Mouse (Mus musculus) frontal cortex, adult 2 months (tissue): ENCODE data around the gene Mdfi. TPM values are rescaled to one million over a fixed set of nuclear protein-coding genes. Genes with fewer than 3 reads are reported as not detected.
A peak's percentile ranks its signal among the peaks of the same experiment; 100 is the strongest.

Experiments
- DNase-seq, 2 experiments: peaks; one replicate each; pipeline ENCODE4 v3.0.0; 2022; ENCODE audit warnings: low spot score in 1 of 2; ENCODE audit errors: extremely low spot score in 1 of 2
- polyA plus RNA-seq: library from polyadenylated mRNA; depleted of rRNA; stranded (reverse); fragments of >200 nt; gene quantifications from 2 replicates; pipeline ENCODE4 v1.2.3, GENCODE M21; 2012

Gene Mdfi
- polyA plus RNA-seq, 1 experiment = 3.8 TPM

DNA sequence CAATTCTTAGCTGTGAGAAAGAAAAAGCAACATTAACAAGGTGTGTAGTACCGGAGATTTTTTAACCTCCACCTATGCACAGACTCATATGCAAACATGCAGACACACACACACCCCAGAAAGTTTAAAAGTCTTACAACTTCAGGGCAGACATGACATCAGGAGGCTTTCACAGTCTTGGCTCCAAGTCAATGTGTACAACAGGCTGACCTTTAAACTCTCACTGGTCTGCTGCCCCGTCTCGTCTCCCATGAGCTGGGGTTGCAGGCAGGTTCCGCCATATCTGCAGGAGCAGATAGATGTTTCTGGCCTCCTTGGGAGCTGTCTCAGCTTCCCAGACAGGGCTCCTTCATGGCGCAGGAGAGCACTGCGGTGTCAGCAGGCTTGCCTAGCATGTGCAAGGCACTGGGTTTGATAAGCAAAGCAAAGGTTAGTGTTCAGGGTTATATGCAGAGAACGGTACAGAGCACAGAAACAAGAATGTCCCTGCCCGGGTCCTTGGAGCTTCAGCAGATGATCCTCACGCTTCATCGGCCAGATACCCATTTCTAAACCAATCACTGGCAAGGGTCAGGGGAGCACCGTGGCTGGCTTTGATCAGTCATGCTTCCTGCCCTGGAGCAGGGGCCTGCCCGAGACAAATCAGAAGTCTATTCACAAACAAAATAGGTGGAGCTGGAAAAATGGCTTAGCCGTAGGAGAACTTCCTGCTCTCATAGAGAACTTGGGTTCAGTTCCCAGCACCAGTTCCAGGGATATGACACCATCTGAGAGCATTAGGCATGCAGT, 29.2 kb downstream of the Mdfi start:
- no peak for DNase-seq

DNA sequence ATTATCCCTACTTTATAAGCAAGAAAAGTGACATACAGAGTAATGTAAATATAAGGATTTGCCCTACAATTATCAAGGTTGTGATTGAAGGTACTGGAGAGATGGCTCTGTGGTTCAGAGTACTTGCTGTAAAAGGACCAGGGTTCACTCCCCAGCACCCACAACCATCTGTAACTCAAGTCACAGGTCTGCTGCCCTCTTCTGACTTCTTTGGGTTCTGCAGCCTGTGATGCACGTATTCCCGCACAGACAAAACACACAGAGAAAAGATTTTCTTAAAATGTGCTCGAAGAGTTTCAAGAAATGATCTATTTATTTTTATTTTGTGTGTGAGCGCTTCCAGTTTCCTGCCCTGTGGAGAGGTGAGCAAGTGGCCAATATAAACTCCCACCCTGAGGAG, 30.8 kb downstream of the Mdfi start:
- DNase-seq = no peak

DNA sequence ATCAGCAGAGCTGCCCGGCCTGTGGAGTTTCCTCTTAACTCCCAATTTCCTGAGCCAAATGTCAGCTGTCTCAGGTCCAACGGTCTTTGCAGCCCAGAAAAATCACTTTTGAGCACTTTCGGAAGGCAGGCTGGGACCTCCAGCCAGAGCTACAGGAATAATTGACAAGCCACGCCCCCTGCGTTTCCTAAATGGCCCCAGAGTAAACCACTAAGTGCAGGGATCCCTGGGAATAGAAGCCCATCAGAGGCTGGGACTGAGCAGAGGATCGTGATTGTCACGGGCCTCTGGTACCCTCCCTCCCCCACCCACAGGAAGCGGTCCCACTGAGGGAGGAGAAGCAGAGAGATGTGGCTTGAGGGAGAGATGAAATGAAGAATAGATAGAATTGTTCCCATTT, 31.7 kb downstream of the Mdfi start:
- DNase-seq = no peak

DNA sequence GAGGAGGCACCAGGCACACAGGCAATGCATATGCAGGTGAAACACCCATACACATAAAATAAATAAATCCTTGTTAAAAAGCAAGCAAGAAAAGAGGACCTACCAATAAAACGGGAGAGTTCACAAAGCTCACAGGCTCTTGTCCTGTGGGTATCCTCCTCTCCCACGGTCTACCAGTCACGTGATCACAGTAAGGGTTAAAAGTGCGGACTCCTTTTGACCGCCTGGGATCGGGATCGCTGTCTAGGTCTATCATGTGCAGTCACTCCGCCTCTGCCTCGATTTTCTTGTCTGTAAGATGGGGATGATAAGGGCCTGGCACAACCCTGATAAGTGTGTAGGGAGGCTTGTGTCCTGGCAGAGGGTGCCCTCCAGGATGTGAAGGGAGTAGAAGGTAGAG, 37.1 kb downstream of the Mdfi start:
- no peak for DNase-seq

DNA sequence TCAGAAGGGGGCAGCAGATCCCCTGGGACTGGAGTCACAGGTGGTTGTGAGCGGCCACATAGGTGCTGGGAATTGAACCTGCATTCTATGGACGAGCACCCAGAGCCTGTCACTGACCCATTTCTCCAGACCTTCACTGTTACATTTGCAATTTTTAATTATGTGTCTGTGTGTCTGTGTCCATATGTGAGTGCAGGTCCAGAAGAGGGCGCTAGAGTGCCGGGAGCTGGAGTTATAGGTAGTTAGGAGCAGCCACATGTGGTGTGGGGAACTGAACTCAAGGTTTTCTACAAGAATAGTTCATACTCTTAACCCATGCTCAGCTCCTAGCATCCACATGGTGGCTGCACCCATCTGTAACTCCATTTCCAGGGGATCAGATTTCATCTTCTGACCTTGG, 37.5 kb downstream of the Mdfi start:
- no peak for DNase-seq

DNA sequence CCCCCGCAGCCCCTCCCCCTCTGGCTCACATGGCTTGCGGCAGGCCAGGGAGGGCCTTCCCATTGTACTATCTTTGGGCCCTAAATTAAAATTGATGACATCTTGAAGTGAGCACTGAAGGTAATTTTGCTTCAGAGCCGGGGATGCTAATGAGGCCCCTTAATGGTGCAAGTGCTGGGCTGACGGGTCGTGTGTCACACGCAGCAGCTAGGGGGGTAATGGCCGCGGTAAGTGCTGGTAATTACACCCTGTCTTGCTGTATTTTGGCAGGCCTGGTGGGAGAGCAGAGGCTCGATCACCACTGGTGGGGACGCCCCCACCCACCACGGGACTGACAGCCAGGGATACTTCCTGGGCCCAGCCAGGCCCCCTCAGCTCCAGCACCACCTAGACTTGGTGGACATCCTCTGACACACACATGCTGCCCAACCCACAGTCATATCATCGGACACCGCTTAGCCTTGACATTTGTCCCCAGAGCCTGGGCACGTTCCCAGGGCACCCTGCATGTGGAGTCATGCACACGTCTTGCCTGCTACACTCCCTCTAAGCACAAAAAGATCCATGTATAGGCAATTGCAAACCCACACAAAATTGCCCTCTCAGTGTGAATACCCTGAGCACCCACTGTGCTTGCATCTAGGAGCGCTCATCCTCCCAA, 38.2 kb downstream of the Mdfi start:
- DNase-seq = no peak

DNA sequence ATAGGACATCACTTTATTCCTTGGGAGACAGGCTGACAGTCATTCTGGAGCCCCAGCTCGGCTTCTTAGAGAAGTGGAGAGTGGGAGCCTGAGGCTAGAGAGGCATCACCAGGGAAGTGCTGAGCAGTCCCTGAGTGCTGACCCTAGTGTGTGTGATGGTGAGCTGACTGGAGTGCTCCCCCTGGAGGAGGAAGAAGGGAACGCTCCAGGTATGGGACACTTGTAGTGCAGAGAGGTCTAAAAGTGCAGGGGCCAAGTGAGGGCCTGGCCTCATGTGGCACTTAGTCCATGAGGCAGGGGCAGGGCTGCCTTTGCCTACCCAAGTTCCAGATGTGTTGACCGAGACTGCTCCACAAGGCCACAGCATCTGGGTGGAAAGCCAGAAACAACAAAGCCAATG, 39.0 kb downstream of the Mdfi start:
- peak in 1 of 2 experiments; percentile 43 for DNase-seq

DNA sequence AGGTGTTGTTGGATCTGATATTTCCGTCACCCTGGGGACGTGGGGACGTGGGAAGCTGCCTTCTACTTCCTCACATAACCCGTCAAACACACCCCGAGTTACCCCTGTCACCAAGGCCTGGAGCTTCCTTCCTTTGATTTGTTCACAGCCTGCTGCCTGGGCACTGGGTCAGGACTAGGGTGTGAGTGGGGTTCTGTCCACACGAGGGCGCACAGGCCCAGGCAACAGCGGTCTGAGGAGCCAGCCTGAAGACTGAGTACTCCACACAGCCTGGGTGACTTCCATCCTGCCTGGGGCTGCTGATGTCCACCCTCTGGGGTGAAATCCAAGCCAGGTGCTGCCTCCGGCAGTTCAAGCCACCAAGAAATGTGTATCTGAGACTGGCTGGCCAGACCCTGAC, 41.1 kb downstream of the Mdfi start:
- DNase-seq = peak; percentile 50 to 91

DNA sequence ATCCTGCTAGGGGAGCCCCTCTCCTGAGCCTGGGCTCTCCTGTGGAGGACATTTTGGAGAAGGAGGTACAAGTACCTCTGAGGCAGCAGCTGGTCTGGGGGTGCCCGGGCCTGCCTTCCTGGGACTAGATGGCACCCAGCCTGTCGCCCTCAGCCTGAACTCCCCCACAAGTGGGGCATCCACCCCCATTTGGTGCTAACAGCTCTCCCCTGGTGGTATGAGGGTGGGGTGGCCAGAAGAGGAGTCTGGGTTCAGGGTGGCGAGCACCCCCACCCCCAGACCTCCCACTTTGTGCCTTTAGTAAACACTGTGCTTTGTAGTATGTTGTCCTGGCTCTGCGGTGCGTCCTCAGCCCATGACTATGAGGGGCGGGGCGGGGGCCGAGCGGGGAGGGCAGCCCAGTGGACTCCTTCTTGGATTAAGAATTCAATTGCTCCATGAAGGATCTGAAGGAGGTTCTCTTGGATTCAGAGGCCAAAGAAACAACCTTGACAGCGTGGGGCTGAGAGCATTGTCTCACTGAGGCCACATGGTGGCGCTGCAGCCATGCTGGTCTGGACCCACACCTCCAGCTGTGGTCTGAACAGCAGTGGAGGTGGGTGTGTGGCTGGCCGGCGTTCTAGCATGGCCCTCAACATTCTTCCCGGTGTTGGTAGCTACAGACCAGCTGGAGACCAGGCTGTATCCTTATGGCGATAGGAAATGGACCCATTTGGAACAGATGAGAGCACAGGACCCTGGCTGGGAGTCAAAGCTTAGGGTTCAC, 42.2 kb downstream of the Mdfi start:
- DNase-seq = peak; percentile 39 to 67

DNA sequence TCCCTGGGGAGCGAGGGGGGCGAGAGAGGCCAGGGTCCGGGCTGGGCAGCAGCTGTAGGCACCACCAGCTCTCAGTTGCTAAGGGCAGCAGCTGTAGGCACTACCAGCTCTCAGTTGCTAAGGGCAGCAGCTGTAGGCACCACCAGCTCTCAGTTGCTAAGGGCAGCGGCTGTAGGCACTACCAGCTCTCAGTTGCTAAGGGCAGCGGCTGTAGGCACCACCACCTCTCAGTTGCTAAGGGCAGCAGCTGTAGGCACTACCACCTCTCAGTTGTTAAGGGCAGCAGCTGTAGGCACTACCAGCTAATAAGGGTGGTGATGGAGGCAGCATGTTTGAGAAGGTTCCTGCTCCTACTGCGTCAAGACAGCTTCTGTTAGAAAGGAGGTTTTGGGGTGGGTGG, 45.5 kb downstream of the Mdfi start:
- no peak for DNase-seq

DNA sequence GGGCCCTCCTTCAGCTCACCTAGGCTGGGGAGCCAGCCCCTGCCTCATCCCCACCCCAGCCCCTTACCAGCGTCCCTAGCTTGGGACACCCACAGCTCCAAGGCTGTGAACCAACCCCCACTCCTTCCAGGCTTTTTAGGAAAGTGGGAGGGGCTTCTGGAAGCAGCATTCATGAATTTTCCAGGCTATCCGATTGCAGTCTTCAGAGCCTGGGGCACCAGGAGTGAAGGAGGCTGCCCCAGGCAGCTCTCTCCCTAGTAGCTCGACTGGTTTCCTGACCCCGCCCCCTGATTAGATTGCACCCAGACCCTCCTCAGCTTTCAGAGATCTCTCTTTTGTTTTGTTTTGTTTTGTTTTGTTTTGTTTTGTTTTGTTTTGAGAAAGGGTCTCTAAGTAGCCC, 46.2 kb downstream of the Mdfi start:
- no peak for DNase-seq

DNA sequence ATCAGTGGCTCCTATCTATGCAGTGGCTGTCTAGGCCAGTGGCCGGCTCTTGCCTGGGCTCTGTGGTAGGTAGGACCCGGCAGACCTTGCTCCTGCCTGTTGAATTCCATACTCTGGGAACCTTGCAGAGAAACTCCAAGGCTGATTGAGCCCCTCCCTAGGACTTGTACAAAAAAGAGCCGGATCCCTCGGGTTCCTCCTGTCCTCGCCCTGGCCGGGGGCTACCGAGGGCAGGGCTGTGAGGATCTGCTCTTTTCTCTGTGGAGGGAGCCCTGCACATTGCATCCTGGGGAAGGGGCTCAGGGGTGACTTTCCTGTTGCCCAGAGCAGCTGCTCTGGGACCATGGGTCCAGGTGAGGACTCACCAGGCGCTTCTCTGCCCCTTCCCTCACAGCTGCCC, 46.9 kb downstream of the Mdfi start:
- DNase-seq = no peak

DNA sequence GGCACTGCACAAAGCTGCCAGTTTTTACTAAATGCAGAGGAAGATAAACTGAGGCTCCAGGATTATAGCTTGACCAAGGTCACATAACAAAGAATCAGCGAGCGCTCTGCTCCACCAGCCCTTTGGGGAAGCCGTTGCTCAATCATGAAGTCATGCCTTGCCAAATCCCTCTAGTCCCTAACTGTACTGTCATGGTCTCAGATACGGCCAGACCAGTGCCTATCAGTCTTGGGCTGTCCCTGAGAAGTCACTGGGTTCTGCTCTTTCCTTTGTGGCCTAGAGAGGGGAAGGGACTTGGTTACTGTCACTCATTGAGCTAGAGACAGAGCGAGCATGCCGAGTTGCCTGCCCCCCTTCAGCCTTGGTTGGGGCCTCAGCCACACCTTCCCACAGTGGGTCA, 50.1 kb downstream of the Mdfi start:
- DNase-seq = no peak

DNA sequence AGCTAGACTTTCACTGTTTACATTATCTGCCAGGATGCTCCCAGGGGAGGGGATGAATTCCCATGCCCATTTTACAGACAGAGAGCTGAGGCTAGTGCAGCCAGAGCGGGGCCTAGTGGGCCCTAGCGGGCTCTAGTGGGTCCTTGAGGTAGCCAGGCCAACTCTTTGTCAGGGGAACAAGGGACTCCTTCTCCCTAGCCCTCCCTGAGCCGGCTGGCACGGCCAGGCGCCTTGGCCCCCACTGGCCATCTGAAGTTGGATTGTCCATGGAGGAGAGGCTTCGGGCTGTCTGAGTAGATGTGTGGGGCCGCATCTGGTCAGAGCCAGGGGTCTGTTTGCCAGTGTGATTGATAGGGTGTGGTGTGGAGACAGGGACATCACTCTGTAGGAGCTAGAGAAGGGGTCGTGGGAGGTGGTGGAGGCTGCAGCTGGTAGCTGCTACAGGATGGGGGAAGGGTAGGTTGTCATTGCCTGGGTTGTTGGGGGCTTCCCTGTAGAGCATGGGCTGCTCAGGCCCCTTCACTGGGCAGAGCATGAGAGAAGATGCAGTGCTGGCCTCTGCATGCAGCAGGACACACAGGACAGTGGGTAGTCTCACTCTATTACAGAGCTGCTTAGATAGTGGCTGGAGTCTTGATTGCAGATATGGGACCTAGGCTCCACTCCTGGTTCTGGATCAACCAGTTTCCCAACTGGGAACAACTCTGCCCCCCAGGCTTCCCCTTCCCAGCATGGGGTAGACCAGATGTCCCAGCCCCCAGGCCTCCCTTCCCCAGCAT, 50.9 kb downstream of the Mdfi start:
- DNase-seq = no peak

DNA sequence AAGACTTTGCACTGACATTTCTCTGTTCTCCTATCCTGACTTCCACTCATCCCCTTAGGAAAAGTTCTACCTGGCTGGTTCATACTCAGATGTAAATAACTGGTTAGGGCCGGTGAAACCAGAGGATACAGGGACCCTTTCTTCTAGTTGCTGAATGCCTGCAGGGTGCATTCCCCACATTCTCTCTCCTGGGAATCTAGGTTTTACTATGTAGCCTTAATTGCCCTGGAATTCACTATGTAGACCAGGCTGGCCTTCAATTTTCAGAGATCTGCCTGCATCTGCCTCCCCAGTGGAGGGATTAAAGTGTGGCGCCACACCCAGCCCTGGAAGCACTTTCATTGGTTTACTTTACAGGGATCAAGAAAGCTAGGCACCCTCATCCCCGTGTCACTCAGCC, 52.0 kb downstream of the Mdfi start:
- DNase-seq = no peak

DNA sequence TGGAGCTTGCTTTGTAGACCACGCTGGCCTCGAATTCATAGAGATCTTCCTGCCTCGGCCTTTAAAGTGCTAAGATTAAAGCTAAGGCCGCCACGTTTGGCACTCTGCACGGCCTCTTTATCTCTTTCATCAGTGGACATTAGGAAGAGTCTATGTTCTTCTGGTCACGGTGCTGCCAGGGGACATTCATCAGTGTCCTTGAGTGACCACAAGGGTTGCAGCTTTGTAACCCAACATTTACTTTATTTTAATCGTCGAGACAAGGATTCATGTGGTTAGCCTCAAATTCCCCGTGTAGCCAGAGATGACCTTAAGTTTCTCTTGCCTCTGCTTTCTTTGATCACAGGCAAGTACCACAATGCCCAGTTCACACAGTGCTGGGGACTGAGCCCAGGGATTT, 54.0 kb downstream of the Mdfi start:
- DNase-seq = no peak

DNA sequence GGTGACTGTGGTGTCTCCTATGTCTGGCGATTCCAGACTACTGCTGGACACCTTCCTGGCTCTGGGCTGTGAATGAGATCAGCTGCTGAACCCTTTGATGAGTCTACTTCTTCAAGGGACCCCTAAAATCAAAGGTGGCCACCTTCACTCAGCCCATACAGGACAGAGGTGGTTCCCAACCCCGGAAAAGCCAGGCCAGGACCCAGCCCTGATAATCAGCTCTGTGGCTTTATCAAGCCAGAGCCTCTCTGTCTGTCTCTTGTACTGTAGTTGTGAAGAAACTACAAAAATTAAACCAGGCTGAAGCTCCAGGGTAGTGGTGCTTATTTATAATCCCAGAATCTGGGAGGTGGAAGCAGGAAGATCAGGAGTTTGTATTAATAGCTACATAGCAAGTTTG, 57.4 kb downstream of the Mdfi start:
- no peak for DNase-seq

DNA sequence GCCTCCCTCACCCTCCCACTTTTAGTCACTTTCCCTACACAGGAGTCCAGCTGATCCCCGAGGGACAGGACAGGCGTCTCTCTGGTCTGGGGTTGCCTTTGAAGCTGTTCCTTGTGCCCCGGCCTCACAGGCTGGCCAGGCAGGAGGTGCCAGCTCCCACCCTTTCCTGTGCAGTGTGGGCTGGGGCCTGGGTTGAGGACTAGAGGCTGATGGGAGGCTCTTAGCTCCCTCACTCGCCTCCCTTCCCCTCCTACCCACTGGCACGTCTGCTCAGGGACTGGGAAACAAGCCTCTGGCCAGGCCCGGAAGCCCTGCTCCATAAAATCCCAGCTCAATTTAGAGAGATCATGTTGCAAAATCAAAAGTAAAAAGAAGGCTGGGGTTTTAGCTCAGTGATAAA, 60.9 kb downstream of the Mdfi start:
- no peak for DNase-seq

DNA sequence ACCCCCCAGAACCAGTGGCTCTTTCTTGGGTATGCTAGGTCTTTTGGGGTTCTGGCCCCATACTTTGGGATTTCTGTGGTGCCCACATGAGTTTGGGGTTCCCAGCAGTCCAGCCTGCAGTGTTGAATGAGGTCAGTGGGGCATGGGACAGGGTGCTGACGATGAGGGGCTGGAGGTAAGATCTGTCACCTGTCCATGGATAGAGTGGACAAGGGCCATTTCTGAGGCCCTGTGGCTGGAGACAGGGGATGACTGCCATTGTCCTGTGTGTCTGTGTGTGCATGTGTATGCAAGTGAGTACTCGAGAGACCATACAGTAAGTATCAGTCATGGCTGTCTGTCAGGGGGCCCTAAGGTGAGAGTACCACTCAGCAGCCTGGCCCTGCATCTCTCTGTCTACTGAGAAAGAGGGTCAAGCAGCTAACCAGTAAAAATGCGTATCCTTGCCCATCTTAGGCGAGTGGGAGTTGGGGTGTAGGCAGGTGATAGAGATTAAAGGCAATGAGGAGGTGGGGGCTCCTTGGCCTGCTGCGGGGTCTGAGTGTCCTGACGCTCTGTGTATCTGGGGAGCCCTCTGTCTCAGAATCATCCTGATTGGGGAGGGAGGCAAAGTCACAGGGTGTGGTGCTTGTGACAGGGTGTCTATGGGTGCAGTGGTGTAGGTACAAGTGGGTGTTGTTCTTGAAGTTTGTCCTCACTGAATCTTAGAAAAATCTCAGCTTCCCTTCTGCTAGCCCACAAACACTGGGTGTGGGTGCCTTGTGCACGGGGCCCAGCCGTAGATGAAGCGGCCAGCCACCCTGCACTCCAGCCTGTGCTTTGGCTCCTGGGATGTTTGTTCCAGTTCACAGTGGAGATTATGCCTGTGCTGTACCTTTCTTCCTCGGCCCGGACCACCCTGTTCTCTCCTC, 64.8 kb downstream of the Mdfi start:
- DNase-seq = no peak

DNA sequence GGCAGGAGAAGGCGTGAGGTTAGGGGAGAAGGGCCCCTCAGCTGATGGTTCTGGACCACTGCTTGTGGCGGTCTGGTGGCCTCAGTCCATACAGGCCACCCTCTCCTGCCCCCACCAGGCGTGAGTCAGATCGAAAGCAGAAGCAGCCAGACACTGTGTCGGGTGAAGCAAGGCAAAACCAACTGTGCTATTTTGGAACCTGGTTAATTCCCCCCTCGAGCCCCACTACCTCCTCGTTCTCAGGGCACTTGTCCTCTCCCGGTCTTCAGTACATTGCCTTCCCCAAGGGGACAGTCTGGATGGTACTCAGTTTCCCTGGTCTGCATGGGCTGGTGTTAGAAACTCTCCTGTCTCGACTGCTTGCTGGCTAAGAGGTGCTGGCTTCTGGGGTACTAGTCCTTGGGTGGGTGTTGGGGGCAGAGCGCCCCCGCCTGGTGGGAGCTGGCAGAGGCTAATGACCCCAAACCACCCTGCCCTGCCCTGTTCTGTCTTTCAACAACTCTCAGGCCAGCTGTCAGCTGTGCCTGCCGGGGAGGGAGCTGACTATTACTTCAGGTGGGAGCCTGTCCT, 65.7 kb downstream of the Mdfi start:
- no peak for DNase-seq
